Mouse (Mus musculus): ENCODE measurements around the gene Nav2.

- no peak for TF ChIP-seq CTCF (IDR thresholded peaks at IDR 0.05; ENCODE audit: low read depth)
- TF ChIP-seq EP300 (optimal IDR thresholded peaks at IDR 0.05), result no peak
Measured at GRCm38 (mm10) chr7:49589635-49590034, 681.1 kb downstream of the Nav2 start.
